Mouse (Mus musculus) midbrain, embryonic 14.5 days (tissue): ENCODE data around the gene Fam189a1. TPM values are rescaled to one million over a fixed set of nuclear protein-coding genes. Genes with fewer than 3 reads are reported as not detected.
A peak's percentile ranks its signal among the peaks of the same experiment; 100 is the strongest.

Experiments
- ATAC-seq: fragments of 200-750 bp; cut with Nextera tagmentation; 2 replicates; pipeline ENCODE4 v1.8.0; 2017; ENCODE audit warnings: moderate number of reproducible peaks, moderate library complexity; ENCODE audit not compliant: low FRiP score, low TSS enrichment
- DNase-seq: peaks from one replicate; pipeline ENCODE4 v3.0.0-alpha.2; 2015
- H3K27ac ChIP-seq: fragments of 300-500 bp; sonication (generic); replicated peaks from 2 replicates; pipeline ENCODE4 v1.5.1; 2014; ENCODE audit warnings: mild to moderate bottlenecking, low read depth, low read length, moderate library complexity
- H3K27me3 ChIP-seq: fragments of 300-500 bp; sonication (generic); 2 replicates; pipeline ENCODE4 v1.6.1; 2014; ENCODE audit warnings: low read length, control low read depth, mixed read lengths; ENCODE audit not compliant: control insufficient read depth, insufficient read depth
- H3K36me3 ChIP-seq: fragments of 300-500 bp; sonication (generic); 2 replicates; pipeline ENCODE4 v1.6.1; 2014; ENCODE audit warnings: low read length, control low read depth; ENCODE audit not compliant: control insufficient read depth, insufficient read depth
- H3K4me1 ChIP-seq: fragments of 300-500 bp; sonication (generic); 2 replicates; pipeline ENCODE4 v1.6.1; 2014; ENCODE audit warnings: mild to moderate bottlenecking, antibody characterized with exemption, low read length, control low read depth; ENCODE audit not compliant: control insufficient read depth, insufficient read depth
- H3K4me2 ChIP-seq: fragments of 300-500 bp; sonication (generic); 2 replicates; pipeline ENCODE4 v1.6.1; 2014; ENCODE audit warnings: mild to moderate bottlenecking, low read length, moderate library complexity
- H3K4me3 ChIP-seq: fragments of 300-500 bp; sonication (generic); replicated peaks from 2 replicates; pipeline ENCODE4 v1.5.1; 2014; ENCODE audit warnings: low read depth, low read length
- H3K9ac ChIP-seq: fragments of 300-500 bp; sonication (generic); replicated peaks from 2 replicates; pipeline ENCODE4 v1.6.1; 2014; ENCODE audit warnings: mild to moderate bottlenecking, low read length, moderate library complexity
- H3K9me3 ChIP-seq: fragments of 300-500 bp; sonication (generic); 2 replicates; pipeline ENCODE4 v1.6.1; 2016; ENCODE audit warnings: low read length, control low read depth, mixed read lengths; ENCODE audit not compliant: control insufficient read depth
- WGBS: fragments of 180-500 bp; shearing (Covaris S2); extraction: QIAGEN DNeasy Blood & Tissue Kit; methylation state at CpG from one replicate; pipeline ENCODE4 v1.1.7; 2014; 5-methylcytosine and 5-hydroxymethylcytosine counted together
- polyA plus RNA-seq: library from polyadenylated mRNA; unstranded; fragments of >200 nt; fragmentation: Nextera tagmentation; extraction: Ambion mirVana; gene quantifications from 2 replicates; pipeline ENCODE4 v1.2.1, GENCODE M21; 2014

The Fam189a1 gene
- polyA plus RNA-seq = 7.9 and 9.9 TPM in 2 replicates

DNA sequence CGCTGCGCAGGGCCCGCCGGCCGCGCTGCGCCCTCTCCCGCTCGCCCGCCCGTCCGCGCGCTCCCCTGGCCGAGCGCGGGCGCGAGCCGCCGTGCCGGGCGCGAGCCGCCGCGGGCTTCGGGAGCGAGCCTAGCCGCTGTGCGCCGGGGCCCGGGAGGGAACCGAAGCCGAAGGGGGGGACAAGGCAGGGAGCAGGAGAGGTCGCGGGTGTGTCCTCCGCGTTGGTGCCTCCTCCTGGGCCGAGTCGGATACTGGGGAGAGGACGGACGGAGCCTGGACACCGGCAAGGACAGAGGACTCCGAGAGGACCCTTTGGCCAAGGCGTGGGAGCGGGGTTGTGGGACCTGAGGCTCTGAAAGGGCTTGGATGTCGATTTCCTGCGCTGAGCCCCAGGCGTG is at the start of gene Fam189a1:
TSS of gene Fam189a1 (minus strand) at position 57 of the 398 bp plus-strand sequence.
- 0% methylated on average over 50 of the region's 50 CpGs for WGBS
- ATAC-seq (no peak), DNase-seq (peak; percentile 88)
- Histone ChIP-seq H3K9ac (peak within 1 kb of the TSS; percentile 77), H3K27me3 (0 out of 2 replicates have a peak, but pooled peaks cover 4% of the 10 kb centered on the region), H3K36me3 (no peaks in the 10 kb centered on the region), H3K27ac (peak within 1 kb of the TSS; percentile 86), H3K4me2 (peak within 1 kb of the TSS; percentile 97), H3K4me3 (peak within 1 kb of the TSS; percentile 67), H3K4me1 (peaks cover 14% of the 10 kb centered on the region; the same call in 1 of the 2 replicates), H3K9me3 (no peaks in the 10 kb centered on the region)

DNA sequence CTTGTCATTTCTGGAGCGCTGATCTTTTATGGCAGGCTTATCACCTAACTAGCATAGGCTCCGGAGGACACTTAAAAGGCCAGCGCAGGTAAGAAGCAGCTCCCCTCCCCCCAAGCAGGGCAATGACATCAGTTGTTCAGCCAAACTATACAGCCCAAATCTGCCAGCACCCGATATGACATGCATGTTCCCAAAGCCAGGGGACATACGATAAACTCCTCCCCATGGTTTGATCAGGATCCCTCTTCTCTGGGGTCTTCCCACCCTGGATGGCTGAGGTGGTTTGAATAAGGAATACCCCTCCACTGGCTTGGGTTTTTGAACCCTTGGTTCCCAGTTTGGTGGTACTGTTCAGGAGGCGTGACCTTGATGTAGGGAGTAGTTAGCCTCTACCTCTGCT is 49.7 kb upstream of the Fam189a1 start:
- Histone ChIP-seq H3K4me1 (no peaks in the 10 kb centered on the region), H3K27ac (no peak overlapping the region), H3K36me3 (no peaks in the 10 kb centered on the region), H3K4me3 (no peak overlapping the region), H3K4me2 (no peak overlapping the region), H3K27me3 (no peaks in the 10 kb centered on the region), H3K9me3 (peaks cover 3% of the 10 kb centered on the region; the same call in 1 of the 2 replicates), H3K9ac (no peak overlapping the region)
- WGBS = 92% methylated on average over 6 of the region's 6 CpGs
- ATAC-seq = no peak
- DNase-seq = no peak

DNA sequence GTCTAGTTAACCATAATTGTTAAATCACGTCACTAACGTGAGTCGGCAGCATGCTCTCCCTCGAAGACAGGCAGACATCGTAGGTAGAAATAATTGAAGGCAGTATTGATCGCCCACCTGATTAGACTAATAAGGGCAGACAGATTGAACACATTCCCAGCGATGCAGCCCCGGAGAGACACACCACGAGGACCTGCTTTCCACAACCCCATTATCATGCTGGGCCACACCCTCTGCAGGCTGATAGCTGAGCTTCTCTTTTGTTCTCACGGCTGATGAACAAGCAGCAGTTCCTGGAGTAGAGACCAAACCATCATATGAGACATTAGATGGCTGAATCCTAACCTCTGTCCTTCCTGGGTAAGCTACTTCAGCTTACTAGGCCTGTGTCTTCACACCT is 46.3 kb upstream of the Fam189a1 start:
- Histone ChIP-seq H3K4me1 (no peaks in the 10 kb centered on the region), H3K27ac (no peak overlapping the region), H3K27me3 (no peaks in the 10 kb centered on the region), H3K4me2 (no peak overlapping the region), H3K9me3 (peaks cover 7% of the 10 kb centered on the region; the same call in 1 of the 2 replicates), H3K4me3 (no peak overlapping the region), H3K36me3 (no peaks in the 10 kb centered on the region), H3K9ac (no peak overlapping the region)
- WGBS = 61% methylated on average over 10 of the region's 10 CpGs
- ATAC-seq (no peak), DNase-seq (peak; percentile 31)

DNA sequence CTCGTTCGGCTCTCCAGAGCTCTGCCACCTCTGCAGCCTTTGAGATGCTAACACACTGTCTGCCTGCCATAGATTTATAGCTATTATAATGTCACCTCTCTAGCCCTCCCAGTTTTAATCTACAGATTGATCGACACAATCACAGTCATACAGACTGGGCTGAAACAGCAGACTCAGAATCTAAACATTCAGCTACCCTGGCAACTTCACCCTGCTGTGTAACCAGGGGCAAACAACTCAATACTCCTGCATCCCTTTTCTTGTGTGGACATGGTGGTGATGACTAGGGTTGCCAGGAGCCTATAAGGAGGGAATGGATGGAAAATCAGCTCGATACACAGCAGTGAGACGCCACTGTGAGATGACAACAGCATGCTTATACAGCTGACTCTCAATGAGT is 24.3 kb upstream of the Fam189a1 start:
- Histone ChIP-seq H3K27me3 (no peaks in the 10 kb centered on the region), H3K4me1 (no peaks in the 10 kb centered on the region), H3K9me3 (no peaks in the 10 kb centered on the region), H3K4me3 (no peak overlapping the region), H3K36me3 (no peaks in the 10 kb centered on the region), H3K4me2 (no peak overlapping the region), H3K9ac (no peak overlapping the region), H3K27ac (no peak overlapping the region)
- 31% methylated on average over 5 of the region's 5 CpGs for WGBS
- ATAC-seq (no peak), DNase-seq (peak; percentile 12)

DNA sequence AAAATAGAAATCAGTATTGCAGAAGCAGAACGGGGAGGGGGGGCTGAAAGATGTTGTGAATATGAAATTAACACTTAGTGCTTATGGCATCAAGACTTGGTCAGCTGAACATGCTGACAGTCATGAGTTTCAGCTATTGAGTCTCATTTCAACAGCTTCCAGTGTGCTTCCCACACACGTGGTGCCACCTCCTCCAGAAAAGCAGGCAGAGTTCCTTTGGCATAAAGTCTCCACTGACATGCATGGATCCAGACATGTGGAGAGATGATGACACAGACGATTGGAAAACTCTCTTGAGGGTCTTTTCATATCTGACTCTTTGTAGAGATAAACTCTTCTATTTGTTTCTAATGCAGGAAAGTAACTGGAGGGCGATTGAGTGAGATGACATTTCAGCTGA is 14.4 kb upstream of the Fam189a1 start:
- ATAC-seq (no peak), DNase-seq (no peak)
- no peaks in the 10 kb centered on the region for H3K27me3 ChIP-seq
- no peaks in the 10 kb centered on the region for H3K36me3 ChIP-seq
- no peaks in the 10 kb centered on the region for H3K9me3 ChIP-seq
- no peak overlapping the region for H3K4me2 ChIP-seq
- no peak overlapping the region for H3K9ac ChIP-seq
- WGBS = 82% methylated on average over 4 of the region's 4 CpGs
- no peak overlapping the region for H3K27ac ChIP-seq
- H3K4me1 ChIP-seq = no peaks in the 10 kb centered on the region
- H3K4me3 ChIP-seq = no peak overlapping the region

DNA sequence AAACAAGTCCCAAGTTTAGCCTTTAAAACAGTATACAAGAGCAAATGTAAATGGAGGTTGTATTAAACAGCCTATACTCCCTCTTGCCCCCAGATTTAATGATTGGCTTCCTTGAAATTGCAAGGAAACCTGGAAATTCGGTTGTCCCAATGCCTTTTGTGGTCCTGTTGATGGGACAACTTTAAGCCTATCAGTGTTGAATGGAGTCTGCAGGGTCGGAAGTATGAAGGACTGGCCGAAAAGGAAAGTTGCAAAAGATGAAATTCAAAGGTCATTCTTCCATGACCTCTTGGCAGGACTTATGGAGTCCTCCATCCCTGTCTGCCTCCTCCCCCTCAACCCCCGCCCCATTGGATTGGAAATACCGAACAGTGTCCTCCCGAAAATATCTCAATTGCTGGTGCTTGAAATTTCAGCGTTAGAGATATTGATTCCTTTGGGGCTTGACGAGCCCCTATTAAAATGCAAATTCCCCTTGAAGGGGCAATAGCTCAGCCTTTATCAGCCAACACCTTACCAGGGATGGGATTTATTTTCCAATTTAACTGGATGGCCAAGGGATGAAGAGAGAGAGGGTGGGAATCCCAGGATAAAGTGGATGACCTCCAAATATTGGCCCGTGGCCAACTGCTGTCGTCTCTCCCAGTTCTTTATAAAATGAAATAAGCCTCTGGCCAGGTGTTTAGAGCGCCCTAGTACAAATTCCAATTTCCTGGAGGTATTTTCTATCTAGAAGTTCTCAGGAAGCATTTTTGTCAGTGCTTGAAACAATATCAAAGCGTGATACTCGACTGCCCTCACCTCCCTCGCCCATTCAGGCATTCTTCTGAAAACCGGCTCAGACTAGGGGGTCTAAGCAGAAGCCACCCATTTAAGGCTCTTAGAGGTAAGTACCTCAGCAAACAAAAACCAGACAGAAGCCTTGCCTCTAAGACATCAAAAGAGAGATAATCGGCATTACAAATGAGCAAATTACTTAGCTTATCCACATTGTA is 958 bp upstream of the Fam189a1 start:
- Histone ChIP-seq H3K4me3 (peak overlapping the region; percentile 67), H3K4me2 (peak overlapping the region; percentile 97), H3K9ac (peak overlapping the region; percentile 77; the same call in 1 of the 2 replicates), H3K27ac (peak overlapping the region; percentile 86; the same call in 1 of the 2 replicates), H3K4me1 (peaks cover 14% of the 10 kb centered on the region; the same call in 1 of the 2 replicates), H3K9me3 (no peaks in the 10 kb centered on the region), H3K36me3 (no peaks in the 10 kb centered on the region), H3K27me3 (0 out of 2 replicates have a peak, but pooled peaks cover 4% of the 10 kb centered on the region)
- ATAC-seq (no peak), DNase-seq (peak; percentile 68)
- WGBS = 4% methylated on average over 16 of the region's 16 CpGs

DNA sequence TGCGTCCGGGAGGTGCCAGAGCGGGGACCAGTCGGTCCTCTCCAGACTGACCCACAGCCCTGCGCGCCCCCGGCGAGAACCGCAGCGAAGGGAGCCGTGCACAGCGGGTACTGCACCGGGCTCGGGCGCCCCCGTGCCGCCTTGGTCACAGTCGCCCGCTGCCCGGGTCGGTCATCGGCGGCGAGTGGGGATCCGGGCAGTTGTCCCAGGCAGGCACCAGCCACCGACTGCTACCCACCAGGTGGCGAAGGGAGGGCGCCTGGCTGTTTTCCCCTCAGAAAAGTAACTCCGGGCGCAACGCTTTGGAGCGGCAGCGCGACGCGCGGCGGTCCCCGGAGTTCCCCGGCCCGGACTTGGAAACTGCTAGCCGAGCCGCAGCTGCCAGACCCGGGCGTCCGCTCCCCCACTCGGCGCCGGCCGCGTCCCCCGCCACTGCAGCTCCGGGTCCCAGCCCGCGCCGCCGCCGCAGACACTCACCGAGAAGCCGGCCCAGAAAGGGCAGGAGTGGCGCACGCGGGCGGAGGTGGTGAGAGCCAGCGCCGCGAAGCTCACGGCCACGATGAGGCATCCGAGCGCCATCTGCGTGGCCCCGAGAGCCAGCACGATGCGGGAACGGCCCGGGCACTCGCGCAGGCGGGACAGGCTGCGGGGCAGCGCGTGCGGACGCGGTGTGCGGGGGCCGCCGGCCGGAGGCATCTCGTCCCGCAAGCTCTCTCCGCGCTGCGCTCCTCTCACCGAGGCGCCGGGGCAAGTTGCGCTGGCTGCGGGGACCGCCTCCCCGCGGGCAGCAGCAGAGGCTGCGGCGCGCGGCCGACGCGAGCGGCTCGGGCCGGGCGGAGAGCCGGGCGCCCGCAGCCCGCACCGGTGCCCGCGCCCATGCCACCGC is 499 bp downstream of the Fam189a1 start:
- Histone ChIP-seq H3K27me3 (0 out of 2 replicates have a peak, but pooled peaks cover 4% of the 10 kb centered on the region), H3K4me1 (peaks cover 14% of the 10 kb centered on the region; the same call in 1 of the 2 replicates), H3K36me3 (no peaks in the 10 kb centered on the region), H3K9ac (peak overlapping the region; percentile 77), H3K27ac (peak overlapping the region; percentile 86), H3K9me3 (no peaks in the 10 kb centered on the region), H3K4me2 (peak overlapping the region; percentile 97), H3K4me3 (peak overlapping the region; percentile 67)
- DNase-seq (peak; percentile 84), ATAC-seq (peak; percentile 89)
- WGBS = under 1% methylated on average over 119 of the region's 122 CpGs

DNA sequence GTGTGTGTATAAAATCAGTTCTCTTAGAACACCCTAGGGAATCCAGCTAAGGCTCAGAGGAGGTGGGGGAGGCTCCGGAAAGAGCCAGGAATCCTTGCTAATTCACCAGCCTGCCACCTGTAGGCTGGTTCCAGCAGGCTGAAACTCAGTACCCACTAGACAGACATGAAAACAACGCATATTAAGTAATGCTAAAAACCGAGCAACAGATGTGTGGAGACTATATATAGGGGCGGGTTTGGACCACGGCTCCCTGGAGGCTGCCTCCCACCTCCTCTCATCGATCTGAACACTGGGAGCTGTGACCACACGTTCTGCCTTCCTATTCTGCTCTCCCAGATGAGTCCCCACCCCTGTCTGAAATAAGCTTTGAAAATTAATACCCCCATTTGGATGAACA is 1.8 kb downstream of the Fam189a1 start:
- Histone ChIP-seq H3K4me2 (peak overlapping the region; percentile 97), H3K4me1 (peaks cover 14% of the 10 kb centered on the region; the same call in 1 of the 2 replicates), H3K27me3 (0 out of 2 replicates have a peak, but pooled peaks cover 4% of the 10 kb centered on the region), H3K27ac (no peak overlapping the region), H3K36me3 (no peaks in the 10 kb centered on the region), H3K9me3 (no peaks in the 10 kb centered on the region), H3K4me3 (peak overlapping the region; percentile 67), H3K9ac (no peak overlapping the region)
- DNase-seq (peak; percentile 56), ATAC-seq (no peak)
- WGBS = 8% methylated on average over 7 of the region's 7 CpGs
